Mouse (Mus musculus): ENCODE results near the gene Trpv1. TPM values are rescaled to one million over a fixed set of nuclear protein-coding genes. Genes with fewer than 3 reads are reported as not detected.
A peak's percentile ranks its signal among the peaks of the same experiment; 100 is the strongest.

Trpv1 gene
- 3.6 and 4.5 TPM in 2 replicates for polyA plus RNA-seq (2012; rRNA removed)

DNA sequence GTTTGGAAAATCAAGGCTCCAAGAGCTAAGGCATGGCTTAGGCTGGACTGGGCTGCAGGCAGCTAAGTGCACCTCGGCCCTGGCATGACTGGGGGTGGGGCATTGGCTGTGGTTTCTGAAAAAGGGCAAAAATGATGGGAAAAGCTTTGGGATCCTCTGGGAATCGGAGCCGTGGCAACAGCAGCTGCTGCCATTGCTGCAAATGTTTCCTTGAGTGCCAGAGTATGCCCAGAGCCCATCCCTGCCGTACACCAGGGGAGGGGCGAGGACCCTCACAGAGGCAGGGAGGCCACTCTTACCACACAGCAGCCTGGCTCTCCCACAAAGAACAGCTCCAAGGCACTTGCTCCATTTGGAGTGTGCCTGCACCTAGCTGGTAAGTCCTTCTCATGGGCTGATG lies at the start of gene Trpv1:
Gene Trpv1 (plus strand): TSS at position 301 of the 400 bp plus-strand sequence.
- DNase-seq (ENCODE audit: low read depth), result no peak

DNA sequence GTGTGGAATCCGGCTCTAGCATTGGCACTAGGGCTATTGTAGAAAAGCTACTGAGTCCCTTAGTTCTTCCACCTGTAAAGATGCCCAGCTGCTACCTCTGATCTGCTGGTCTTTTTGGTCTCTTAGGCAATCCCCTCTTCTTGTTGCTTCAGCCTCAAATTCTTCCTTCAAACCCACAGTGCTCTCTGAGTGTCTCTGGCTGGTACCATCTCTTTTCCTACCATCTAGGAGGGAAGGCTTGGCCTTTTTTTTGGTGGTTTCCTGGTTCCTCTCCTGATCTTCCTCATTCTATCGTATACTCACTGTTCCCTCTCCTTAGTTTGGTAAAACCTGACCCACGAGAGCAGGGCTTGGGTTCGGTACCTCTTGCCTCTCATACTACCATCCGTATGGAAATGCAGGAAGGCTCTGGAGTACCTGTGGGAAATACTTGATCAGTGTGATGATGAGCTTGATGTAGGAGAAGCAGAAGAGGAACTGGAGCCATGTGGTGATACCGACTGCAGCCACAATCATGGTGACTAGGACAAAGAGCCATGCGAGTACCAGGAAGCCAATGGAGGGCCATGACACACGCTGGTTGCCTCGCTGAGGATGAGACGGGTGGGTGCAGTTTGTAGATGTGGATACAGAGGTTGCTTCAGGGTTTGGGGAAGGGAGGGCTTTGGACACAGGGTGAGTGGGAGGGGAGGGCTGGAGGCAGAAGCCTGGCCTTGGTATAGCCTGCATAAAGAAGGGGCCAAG lies 48.0 kb upstream of the Trpv1 start:
- DNase-seq (ENCODE audit: low read depth), result no peak

DNA sequence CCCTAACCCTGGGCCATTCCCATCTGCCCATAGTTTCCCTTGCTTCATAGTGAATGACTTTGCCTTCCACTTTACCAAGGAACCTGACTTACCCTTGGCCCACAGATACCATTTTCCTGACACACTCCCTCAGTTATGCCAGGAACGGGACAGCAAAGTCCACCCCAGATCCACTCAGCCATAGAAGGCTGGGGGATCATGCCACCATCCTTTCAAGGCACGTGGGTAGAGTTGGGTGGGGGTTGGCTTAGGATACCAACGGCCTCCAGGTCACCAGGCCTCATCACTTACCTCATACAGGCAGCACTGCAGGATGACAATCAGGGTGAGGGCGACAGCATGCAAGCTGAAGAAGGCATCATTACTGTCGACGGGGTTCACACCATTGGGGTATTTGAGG lies 46.9 kb upstream of the Trpv1 start:
- DNase-seq (ENCODE audit: low read depth), result no peak

DNA sequence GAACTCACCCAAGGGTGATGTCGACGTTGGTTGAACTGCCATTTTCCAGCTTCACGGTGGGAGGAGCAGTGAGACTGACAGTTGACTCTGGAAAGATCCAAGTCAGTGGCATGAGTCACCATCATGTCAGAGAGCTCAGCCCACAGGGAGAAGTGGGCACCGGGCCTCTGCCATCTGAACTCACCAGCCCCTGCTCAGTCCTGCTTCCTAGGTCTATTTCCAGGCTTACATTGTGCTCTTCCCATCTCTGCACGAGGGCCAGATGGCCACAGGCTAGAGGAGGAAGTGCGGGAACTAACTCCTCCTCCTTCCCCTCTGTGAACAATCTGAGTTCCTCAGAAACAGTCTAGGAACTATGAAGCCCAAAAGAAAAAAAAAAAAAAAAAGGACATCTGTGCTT lies 41.0 kb upstream of the Trpv1 start:
- DNase-seq (ENCODE audit: low read depth), result no peak

DNA sequence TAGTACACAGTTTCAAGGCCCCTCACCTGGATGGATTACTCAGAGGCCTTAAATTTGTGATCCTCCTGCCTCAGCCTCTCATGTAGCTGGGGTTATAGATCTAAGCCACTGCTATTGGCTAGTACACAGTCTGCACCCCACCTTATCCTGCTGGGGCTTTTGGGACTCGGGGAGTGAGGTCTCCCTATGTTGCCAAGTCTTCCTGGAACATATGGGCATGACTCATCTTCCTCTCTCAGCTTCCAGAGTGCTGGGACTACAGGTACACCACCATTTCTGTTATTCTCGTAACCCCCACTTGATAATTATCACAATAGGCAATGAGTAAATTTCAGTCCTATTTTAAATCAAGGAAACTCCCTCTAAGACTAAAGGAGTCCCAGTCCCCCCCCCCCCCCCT lies 39.6 kb upstream of the Trpv1 start:
- DNase-seq (ENCODE audit: low read depth), result no peak

DNA sequence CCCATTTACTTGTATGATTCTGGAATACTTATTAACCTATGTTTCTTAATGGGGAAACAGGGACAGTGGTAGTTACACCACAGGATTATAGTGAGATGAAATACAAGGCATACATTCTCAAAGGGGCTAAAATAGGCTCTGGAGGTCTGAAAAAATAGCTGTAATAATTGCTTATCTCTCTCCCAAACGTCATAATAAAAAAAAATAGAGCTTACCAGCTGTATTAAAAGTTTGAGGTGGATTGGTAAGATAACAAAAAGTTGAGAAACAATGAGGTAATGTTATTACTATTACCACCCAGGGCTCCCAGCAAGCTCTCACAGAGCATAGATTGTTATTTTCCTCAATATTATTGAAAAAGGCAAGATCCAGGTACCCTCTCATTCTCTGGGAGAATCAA lies 35.9 kb upstream of the Trpv1 start:
- DNase-seq (ENCODE audit: low read depth), result no peak

DNA sequence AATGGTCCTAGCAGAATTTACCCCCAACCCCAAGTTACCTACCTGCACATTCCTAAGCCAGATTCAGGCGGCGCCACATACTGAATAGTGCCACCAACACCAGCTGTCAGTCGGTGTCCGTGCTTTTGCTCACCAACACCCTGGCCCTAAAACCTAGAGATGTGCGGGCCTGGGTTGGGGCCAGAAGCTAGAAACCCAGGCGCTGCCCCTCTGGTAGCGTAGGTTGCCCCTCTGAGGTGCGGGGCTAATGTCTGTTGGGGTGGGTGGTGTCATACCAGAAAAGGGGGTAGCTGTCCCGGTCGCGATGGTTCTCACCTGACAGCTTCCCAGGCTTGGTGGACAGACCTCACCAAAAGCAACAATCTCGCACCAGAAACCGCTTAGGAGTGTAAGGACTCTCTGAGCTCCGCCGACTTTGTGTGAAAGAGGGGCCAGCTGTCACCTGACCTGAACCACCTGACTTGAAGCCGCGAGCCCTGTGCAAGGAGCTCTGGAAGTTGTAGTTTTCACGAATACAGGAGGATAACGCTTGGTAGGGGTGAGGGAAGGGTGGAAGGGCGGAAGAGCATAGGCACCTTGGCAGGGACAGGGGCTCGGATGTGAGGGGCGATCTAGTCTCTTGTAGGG lies 35.4 kb upstream of the Trpv1 start, which contains the start of gene Ctns:
Gene Ctns (minus strand): TSS at position 440 of the 627 bp plus-strand sequence.
- DNase-seq (ENCODE audit: low read depth), result no peak

DNA sequence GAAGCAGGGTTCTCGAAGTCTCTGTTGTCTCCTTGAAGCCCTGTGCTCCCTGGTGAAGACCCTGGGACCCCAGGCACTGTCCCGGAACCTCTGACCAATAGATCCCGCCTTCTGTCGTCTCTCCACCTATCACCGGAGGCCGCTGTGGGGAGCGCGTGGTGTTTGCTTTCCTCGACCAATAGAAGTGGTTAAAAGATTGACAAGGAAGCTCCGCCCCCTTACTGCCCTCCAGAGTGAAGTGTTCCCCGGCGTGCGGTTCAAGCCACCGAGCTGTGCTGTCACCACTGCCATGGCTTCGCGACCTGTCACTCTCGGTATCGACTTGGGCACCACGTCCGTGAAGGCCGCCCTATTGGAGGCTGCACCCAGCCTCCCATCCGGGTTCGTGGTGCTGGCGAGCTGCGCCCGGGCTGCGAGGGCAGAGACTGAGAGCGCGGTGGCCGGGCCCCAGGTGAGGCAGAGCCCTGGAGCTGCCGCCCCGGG lies 34.8 kb upstream of the Trpv1 start, which contains the start of gene Shpk:
Gene Shpk (plus strand): TSS at position 231 of the 483 bp plus-strand sequence.
- DNase-seq (ENCODE audit: low read depth), result no peak

DNA sequence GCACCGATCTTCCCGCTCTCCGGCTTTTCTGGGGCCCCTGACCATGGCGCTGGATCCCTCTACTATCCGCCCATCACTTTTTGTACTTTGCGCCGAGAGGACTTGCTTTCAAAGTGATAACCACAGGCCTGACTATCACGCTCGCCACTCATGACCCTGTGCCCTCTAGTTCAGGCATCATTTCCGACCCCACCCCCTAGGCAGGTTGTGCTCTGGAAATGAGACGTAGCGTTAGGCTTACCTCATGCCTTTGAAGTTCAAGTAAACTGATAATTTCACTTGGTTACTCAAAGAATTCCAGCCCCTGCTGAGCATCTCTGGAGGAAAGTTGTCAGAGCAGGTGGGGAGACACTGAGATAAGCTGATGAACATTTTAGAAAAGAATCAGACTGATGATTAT lies 34.2 kb upstream of the Trpv1 start:
- DNase-seq (ENCODE audit: low read depth), result no peak

DNA sequence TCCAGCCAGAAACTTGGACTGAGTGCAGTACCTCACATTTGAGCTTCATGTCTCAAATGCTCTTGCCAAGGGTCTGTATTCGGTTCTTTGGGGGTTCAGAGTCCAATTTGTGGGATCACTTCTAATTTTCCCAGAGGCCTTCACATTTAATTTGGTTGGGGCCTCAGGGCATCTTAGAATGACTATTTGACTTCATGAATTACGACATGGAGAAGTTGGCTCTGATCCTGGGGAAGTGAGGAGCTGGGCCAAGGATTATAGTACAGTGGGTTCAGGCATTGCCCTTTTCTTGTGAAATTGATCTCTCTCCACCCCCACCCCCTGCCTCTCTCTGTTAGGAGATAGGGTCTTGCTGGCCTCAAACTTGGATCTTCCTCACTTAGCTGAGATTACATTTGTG lies 33.1 kb upstream of the Trpv1 start:
- no peak for DNase-seq (ENCODE audit: low read depth)

DNA sequence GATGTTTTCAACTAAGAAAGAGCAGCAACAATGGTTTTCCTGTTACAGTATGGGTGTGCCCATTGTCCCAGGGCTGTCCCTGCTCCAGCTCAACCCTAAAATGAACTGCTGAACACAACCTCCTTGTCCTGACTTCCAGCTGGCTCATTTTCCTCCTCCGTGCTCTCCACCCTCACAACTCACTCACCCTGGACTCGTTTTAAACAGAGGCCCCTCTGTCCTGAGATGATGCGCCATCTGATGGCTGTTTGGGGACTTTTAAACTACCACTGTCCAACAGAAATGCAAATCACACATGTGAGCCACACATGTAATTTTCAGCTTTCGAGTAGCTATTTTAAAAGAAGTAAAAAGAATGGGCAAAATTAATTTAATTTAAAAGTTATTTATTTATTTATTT lies 32.5 kb upstream of the Trpv1 start:
- DNase-seq (ENCODE audit: low read depth), result no peak

DNA sequence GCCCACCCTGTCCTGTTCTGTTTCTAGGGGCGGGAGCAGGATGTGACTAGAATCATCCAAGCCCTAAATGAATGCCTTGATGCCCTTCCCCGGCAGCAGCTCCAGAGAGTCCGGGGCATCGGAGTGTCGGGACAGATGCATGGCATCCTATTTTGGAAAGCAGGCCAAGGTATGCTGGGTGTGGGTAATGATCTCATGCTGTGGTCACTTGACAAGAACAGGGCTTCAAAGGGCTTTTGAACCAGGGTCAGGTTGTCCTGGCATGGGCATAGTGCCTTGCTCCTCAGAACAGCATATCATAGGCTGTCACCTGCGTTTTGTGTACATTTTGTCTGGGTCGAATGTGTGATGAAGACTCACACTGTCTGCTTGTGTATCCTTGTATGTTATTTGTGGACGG lies 30.2 kb upstream of the Trpv1 start:
- DNase-seq (ENCODE audit: low read depth), result no peak

DNA sequence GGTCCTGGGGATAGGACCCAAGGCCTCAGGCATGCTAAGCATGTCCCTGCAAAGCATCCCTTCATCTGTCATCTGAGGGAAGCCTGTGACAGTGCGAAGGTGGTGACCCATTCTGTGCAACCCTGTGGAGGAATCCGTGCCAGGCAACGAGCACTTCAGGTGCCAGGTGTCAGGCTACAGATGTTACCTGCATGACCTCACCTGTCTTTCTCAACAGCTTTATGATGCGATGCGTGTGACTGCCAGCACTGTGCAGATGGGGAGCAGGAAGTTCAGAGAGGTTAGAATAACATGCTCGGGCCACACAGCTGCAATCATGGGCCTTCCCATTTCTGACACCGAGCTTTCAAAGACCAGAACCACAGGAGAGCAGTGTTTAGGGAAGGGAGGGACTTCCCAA lies 28.9 kb upstream of the Trpv1 start:
- peak; percentile 85 for DNase-seq (ENCODE audit: low read depth)

DNA sequence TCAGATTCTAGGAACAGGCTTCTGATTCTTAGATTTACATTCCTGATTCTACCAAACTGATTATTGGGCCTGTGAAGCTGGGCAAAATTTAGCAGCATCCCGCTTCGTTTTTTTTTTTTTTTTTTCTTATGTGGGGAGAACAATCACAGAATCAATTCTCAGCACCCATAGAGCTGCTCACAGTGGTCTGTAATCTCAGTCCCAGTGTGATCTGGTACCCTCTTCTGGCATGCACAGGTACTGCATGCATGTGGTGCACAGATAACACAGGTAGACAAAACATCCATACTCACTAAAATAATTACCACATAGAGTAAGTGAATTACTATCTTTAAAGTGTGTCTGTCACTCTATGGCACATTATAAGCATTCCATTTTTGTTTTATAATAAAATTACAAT lies 26.5 kb upstream of the Trpv1 start:
- no peak for DNase-seq (ENCODE audit: low read depth)

DNA sequence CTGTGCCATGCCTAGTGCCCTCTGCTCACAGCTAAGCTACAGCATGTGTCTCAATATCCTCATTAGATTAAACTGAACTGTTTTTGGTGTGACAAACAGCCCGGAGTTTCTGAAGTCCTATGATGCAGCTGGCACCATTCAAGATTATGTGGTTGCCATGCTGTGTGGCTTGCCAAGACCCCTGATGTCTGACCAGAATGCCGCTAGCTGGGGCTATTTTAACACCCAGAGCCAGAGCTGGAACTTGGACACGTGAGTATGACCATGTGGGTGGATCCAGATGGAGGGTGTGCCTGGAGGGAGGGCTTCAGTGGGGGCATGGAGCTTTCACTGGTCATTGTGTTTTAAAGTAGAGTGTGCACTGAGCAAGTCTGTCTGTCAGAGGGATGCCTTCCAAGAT lies 20.1 kb upstream of the Trpv1 start:
- DNase-seq (ENCODE audit: low read depth), result no peak

DNA sequence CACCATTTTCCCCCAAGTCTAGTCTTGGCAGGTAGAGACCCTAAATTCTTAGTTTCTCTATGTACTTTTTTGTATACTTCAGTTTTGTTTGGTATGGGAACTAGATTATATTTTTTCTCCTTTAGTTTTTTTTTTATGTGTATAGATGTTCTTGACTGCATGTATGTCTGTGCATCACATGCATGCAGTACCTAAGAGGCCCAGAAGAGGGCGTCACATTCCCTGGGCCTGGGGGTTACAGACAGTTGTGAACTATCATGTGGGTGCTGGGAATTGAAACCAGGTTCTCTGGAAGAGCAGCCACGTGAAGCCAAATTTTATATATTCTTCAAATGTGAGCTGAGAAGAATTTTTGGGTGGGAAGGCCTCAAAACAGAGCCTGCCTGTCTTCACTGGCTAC lies 14.4 kb upstream of the Trpv1 start:
- no peak for DNase-seq (ENCODE audit: low read depth)

DNA sequence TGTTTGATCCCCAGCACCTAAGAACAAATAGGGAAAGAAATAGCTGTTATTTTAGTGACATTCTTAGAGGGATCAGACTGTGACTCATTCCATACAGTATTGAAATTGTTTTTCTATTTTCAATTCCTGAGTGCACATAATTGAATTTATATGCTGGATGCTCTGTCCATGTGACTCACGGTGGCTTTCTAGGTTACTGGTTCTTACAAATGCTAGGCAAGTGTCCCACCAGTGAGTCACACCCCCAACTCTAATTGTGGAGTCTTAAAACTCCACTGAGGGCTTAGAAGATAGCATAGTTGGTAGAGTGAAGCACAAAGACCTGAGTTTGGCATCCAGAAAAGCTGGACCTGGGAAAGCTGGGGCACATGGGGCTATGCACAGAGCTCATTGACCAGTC lies 13.4 kb upstream of the Trpv1 start:
- DNase-seq (ENCODE audit: low read depth), result no peak

DNA sequence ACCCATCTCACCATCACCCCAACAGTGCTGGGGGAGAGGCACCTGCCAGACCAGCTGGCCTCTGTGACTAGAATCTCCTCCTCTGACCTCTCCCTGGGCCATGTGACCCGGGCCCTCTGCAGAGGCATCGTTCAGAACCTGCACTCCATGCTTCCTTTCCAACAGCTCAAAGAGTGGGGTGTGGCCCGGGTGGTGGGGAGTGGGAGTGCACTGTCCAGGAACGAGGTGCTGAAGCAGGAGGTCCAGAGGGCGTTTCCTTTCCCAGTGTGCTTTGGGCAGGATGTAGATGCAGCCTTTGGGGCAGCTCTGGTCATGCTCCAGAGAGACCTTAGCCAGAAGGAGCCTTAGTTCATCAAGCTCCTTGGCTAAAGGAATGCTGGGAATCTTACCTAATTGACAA lies 11.2 kb upstream of the Trpv1 start:
- DNase-seq (ENCODE audit: low read depth), result no peak

DNA sequence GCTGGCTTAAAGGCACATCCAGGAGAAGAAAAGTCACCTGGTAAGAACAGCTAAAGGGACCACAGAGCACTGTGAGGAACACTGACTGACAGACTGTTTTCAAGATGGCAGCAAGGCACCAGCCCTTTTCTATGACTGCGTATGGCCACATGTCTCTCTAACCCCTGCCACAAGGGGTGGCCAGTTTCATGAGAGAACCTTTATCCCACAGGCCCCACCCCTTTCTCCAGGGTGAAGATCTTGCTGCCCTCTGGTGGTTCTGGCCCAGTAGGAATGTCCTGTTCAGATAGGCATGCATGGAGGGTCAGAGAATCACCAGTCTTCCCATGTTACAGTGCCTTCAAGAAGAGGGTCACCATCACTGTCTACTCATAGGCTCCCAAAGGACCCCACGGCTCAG lies 10.1 kb upstream of the Trpv1 start:
- DNase-seq (ENCODE audit: low read depth), result no peak

DNA sequence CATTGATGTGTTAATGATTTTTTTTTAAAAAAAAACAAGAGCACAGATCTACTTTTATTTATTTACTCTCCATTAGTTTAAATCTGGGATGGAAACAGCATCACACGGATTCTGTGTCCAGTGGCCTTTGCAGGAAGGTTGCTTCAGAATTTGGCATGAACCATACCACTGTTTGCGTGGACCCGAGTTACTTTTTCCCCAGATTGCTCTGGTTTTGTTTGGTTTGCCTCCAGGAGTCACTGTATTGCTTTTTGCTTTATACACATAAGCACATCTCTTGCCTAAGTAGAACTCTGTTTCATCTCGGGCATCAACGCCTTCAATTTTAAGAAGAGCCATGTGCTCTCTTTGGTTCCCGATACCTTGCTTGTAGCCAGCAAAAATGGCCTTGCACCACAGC lies 8.2 kb upstream of the Trpv1 start:
- DNase-seq (ENCODE audit: low read depth), result no peak

DNA sequence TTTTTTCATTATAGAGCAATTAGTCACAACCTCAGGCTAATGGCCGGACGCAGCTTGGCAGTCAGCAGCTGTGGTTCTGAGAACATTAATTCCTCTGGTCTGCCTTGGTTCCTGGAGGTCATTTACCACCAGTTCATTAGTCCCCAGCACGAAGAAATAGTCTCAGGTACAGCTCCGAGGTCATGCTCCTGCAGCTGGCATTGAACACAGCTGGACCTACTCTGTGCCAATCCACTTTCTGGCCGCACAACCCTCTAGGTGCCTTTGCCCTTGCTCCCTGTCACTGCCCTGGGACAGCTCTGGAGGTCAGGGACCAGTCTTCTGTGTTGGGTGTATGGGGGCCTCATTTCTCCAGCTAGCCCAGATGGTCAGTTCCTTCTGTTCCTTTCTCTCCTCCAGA lies 5.2 kb upstream of the Trpv1 start:
- no peak for DNase-seq (ENCODE audit: low read depth)

DNA sequence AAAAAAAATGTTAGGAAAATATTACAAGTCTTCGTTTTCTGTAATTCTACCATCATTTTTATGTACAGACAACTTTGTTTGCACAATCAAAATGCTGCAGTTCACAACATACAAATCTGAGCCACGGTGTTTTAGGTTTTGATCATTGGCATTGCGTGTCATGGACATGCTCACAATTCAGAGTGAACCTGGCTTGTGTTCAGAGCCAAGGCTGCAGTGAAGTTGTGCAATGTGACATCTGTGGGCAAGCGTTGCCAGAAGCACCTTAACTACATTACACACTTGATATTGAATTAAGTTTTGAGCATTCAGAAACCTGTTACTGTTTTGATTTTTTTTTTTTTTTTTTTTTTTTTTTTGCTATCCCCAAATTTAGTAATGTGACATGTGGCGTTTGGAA lies 4.0 kb upstream of the Trpv1 start:
- DNase-seq (ENCODE audit: low read depth), result no peak

DNA sequence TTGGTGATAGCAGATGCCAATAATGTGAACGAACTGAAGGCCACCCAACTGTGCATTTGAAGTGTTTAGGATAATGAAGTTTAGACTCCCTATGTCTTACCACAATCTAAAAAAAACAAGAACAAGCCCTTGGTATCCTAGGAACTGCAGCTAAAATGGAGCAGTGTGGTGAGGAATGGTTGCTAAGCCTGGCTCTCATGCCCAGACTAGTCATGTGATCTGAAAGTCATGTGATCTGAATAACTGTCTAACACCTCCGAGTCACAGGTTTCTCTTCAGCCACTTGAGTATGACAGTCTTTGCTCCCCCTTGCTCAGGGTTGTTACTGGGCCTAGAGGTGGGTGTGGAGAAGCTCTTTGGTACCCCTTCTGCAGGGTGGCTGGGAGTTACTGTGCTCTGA lies 1.6 kb upstream of the Trpv1 start:
- no peak for DNase-seq (ENCODE audit: low read depth)
